Comparison of ENCODE assay signal across 8 mouse cellular contexts in genomic region chr5:123344963-123345852, GRCm38 (mm10). TPM values are rescaled to one million over a fixed set of nuclear protein-coding genes. Genes with fewer than 3 reads are reported as not detected.
DNase-seq lines count a peak whose midpoint lies in the region; ATAC-seq and TF ChIP-seq lines count a peak whose summit lies in the region.

No protein-coding gene starts in this region.

- in situ Hi-C loops in CH12.LX (cut with MboI; ENCODE audit: low pct_ligation_motif_present, low pct_unique_long_range_greater_than_20kb, low sequenced_read_pairs): no loop called here

- H3K27ac ChIP-seq in CH12.LX (ENCODE audit: insufficient read depth, low read depth): peak overlapping the region; percentile 53
- H3K27ac ChIP-seq in brown adipose tissue, adult 24 weeks (replicated peaks; ENCODE audit: low read depth, low read length): peak overlapping the region; percentile 69
- H3K27ac ChIP-seq in forebrain, embryonic 13.5 days: peak overlapping the region; percentile 99

- peaks cover 9 to 42% of the 10 kb centered on the region in 2 experiments for H3K4me1 ChIP-seq in CH12.LX (ENCODE audit: control insufficient read depth in 1 of 2, insufficient read depth in 2 of 2)
- peaks cover 8% of the 10 kb centered on the region for H3K4me1 ChIP-seq in brown adipose tissue, adult 24 weeks (ENCODE audit: control insufficient read depth, insufficient read depth, insufficient read length, low read length)
- peaks cover 37% of the 10 kb centered on the region for H3K4me1 ChIP-seq in forebrain, embryonic 13.5 days

- peak overlapping the region; percentile 96 for H3K4me2 ChIP-seq in CH12.LX (ENCODE audit: insufficient read depth, low read depth, poor library complexity, severe bottlenecking)
- peak overlapping the region; percentile 85 for H3K4me2 ChIP-seq in forebrain, embryonic 13.5 days

- no peaks in the 10 kb centered on the region for H3K9me3 ChIP-seq in CH12.LX (replicated peaks; ENCODE audit: low read length)
- H3K9me3 ChIP-seq in forebrain, embryonic 13.5 days (replicated peaks): no peaks in the 10 kb centered on the region

- dilution Hi-C loops in CH12.LX (cut with MboI; ENCODE audit: extremely low pct_ligation_motif_present, extremely low pct_unique_long_range_greater_than_20kb, low sequenced_read_pairs): no loop called here

- H3K36me3 ChIP-seq in CH12.LX (replicated peaks in 1 of 2; ENCODE audit: control insufficient read depth in 1 of 2, insufficient read depth in 1 of 2, low read length in 1 of 2): peaks cover 0 to 7% of the 10 kb centered on the region in 2 experiments
- H3K36me3 ChIP-seq in forebrain, embryonic 13.5 days (ENCODE audit: poor library complexity, severe bottlenecking): peaks cover 4% of the 10 kb centered on the region; the same call in 1 of the 2 replicates

- DNase-seq in CH12.LX (ENCODE audit: extremely low read depth): peak; percentile 29
- peak; percentile 62 to 73 for DNase-seq in heart, postnatal 36 days
- peak; percentile 59 for DNase-seq in layer of hippocampus, adult 9-11 months
- peak; percentile 76 for DNase-seq in lung, postnatal 10 days
- peak; percentile 73 for DNase-seq in retina, embryonic 14.5 days (ENCODE audit: low spot score)
- DNase-seq in thymus, postnatal 4 days: peak; percentile 82

- no peak for TF ChIP-seq EP300 in CH12.LX (IDR thresholded peaks at IDR 0.05; ENCODE audit: low read length)

- under 1% methylated on average over 74 of the region's 87 CpGs for WGBS in forebrain, embryonic 13.5 days

- H3K27me3 ChIP-seq in CH12.LX (replicated peaks): peaks cover 7% of the 10 kb centered on the region
- no peaks in the 10 kb centered on the region for H3K27me3 ChIP-seq in forebrain, embryonic 13.5 days

- TF ChIP-seq RAD21 in CH12.LX (IDR thresholded peaks at IDR 0.05; ENCODE audit: low read depth, low read length): no peak

- ATAC-seq in forebrain, embryonic 13.5 days: peak; percentile 34; the same call in 1 of the 2 replicates

- H3K9ac ChIP-seq in CH12.LX (ENCODE audit: insufficient read depth, low read depth): peak overlapping the region; percentile 76
- peak overlapping the region; percentile 98 for H3K9ac ChIP-seq in forebrain, embryonic 13.5 days

- H3K79me2 ChIP-seq in CH12.LX (replicated peaks; ENCODE audit: control insufficient read depth, extremely low read depth, insufficient read depth, poor library complexity, severe bottlenecking): no peaks in the 10 kb centered on the region; the same call in 1 of the 2 replicates

- TF ChIP-seq POLR2A in CH12.LX (IDR thresholded peaks at IDR 0.05; ENCODE audit: low read depth, low read length): no peak

- TF ChIP-seq CTCF in CH12.LX (conservative IDR thresholded peaks at IDR 0.05 in 1 of 2, IDR thresholded peaks at IDR 0.05 in 1 of 2; ENCODE audit: low read depth in 2 of 2, low read length in 2 of 2): no peak

- intact Hi-C loops in heart, postnatal 36 days (cut with DNase I): no loop called here

- H3K4me3 ChIP-seq in CH12.LX (replicated peaks in 1 of 3; ENCODE audit: low read depth in 2 of 3, low read length in 2 of 3, poor library complexity in 1 of 3): peak overlapping the region; percentile 71 to 80 (median 74)
- H3K4me3 ChIP-seq in brown adipose tissue, adult 24 weeks (ENCODE audit: insufficient read depth, low read depth, low read length): peak overlapping the region; percentile 96
- H3K4me3 ChIP-seq in forebrain, embryonic 13.5 days: peak overlapping the region; percentile 79

TF ChIP-seq in CH12.LX, 34 proteins besides CTCF, POLR2A, EP300 and RAD21:
- TF ChIP-seq E2F4 (IDR thresholded peaks at IDR 0.05; ENCODE audit: insufficient replicate concordance, low read depth, low read length) (no peak), JUN (IDR thresholded peaks at IDR 0.05; ENCODE audit: insufficient read depth, low read depth, low read length) (no peak), MXI1 (IDR thresholded peaks at IDR 0.05; ENCODE audit: low read depth, low read length) (no peak; the same call in 1 of the 2 replicates), HCFC1 (IDR thresholded peaks at IDR 0.05; ENCODE audit: low read depth, low read length) (no peak; the same call in 1 of the 2 replicates), CHD1 (IDR thresholded peaks at IDR 0.05; ENCODE audit: low read depth, low read length) (no peak), MYC (IDR thresholded peaks at IDR 0.05; ENCODE audit: low read depth, low read length) (no peak), MAZ (IDR thresholded peaks at IDR 0.05; ENCODE audit: low read depth, low read length) (no peak)

RNA-seq across cellular contexts. Expression of gene Bcl7a, which starts 1.6 kb away (rescaled TPM):
- total RNA-seq in CH12.LX (2012; rRNA removed) (3.6 and 4.3 TPM in 2 replicates), CH12.LX (2014; rRNA removed) (1.9 and 2.3 TPM in 2 replicates)
- 6.3 and 7.2 TPM in 2 replicates for polyA plus RNA-seq in CH12.LX (2012; ENCODE audit: insufficient read length, low read depth)
- 9.7 and 9.8 TPM in 2 replicates for polyA plus RNA-seq in brown adipose tissue, adult 24 weeks (2012; ENCODE audit: insufficient read depth, insufficient read length, missing spikeins)
- polyA plus RNA-seq in forebrain, embryonic 13.5 days (2015; fragmentation: Nextera tagmentation; extraction: Ambion mirVana): 66.4 and 75.0 TPM in 2 replicates
- 10 to 100 TPM in 1 of 2 experiments, 1 to 10 TPM in 1; 7.1 to 12.3 TPM for total RNA-seq in heart, postnatal 36 days (2021)

RNA-seq across cellular contexts. Expression of gene Mlxip, which starts 49.4 kb away (rescaled TPM):
- 5.8 and 7.4 TPM in 2 replicates for total RNA-seq in CH12.LX (2012; rRNA removed)
- total RNA-seq in CH12.LX (2014; rRNA removed): 4.3 and 4.4 TPM in 2 replicates
- polyA plus RNA-seq in CH12.LX (2012; ENCODE audit: insufficient read length, low read depth): 15.4 and 17.9 TPM in 2 replicates
- 7.8 and 8.2 TPM in 2 replicates for polyA plus RNA-seq in brown adipose tissue, adult 24 weeks (2012; ENCODE audit: insufficient read depth, insufficient read length, missing spikeins)
- 14.0 and 15.0 TPM in 2 replicates for polyA plus RNA-seq in forebrain, embryonic 13.5 days (2015; fragmentation: Nextera tagmentation; extraction: Ambion mirVana)
- 10 to 100 TPM; 30.4 to 31.8 TPM for total RNA-seq in heart, postnatal 36 days (2021)

Comparison
In these comparisons a context has a peak if more than half of its experiments do, and no peak if none do; other contexts are left out.
1. Peak in every context shown above with its lines: DNase-seq, ATAC-seq, H3K4me3 ChIP-seq and H3K27ac ChIP-seq.
2. DNase-seq: peak in every context shown above with its lines; median percentile 82 in thymus, postnatal 4 days; 76 in lung, postnatal 10 days; 73 in retina, embryonic 14.5 days; 68 in heart, postnatal 36 days; 59 in layer of hippocampus, adult 9-11 months; 29 in CH12.LX.